Mouse (Mus musculus): ENCODE measurements around the gene Mansc1.

DNA sequence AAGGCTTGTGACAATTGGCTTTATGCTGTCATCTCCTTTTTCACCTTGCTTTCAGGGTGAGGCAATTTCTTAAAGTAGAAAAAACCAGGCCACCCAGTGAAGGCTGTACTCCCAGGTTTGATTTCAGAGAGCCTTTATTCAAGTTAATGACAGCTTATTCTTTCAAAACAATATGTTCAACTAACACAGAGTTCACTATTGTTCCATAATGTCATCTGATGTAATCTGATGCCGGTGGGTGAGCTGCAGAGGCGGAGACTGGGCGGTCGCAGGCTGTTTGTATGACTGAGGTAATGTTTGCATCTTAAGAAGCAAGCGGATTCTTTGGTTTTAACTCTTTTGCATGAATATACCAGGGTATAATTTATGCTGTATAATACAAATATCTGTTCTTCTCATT is 15.3 kb upstream of the Mansc1 start:
- TF ChIP-seq EP300 (IDR thresholded peaks at IDR 0.05; ENCODE audit: low read depth): no peak
- no peak for TF ChIP-seq CTCF (IDR thresholded peaks at IDR 0.05; ENCODE audit: low read depth)
